Mouse (Mus musculus) megakaryocyte, embryonic 14.5 days (primary cell): Measurements from ENCODE around the gene Gstt1.

Experiments
- FLI1 ChIP-seq: IDR thresholded peaks from 2 replicates; pipeline ENCODE4 v1.6.1; 2012; ENCODE audit warnings: low read length, inconsistent platforms, mixed read lengths
- GATA1 ChIP-seq: IDR thresholded peaks from 3 replicates; pipeline ENCODE4 v1.6.1; 2012; ENCODE audit warnings: mixed read lengths, low read length, inconsistent platforms, borderline replicate concordance

DNA sequence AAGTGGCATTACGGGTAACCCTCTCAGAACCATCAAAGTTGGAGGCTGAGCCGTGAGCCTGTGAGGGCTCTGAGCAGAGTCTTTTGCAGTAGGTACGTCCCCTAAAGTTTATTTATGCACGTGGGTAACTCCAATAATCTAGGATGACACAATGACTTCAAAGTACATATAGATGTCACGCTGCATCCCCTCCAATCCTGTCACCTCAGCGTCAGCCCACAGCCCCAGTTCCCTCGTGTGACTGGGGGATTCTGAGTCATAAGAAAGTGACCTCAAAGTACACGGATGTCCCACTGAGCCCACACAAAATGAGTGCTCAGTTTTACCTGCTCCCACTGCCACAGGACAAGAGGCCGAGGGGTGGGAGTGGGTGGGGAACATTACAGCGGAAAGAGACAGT, 40.7 kb upstream of the Gstt1 start:
- no peak for TF ChIP-seq GATA1
- no peak for TF ChIP-seq FLI1
